Mouse (Mus musculus) megakaryocyte-erythroid progenitor cell, adult 5 weeks (primary cell): Measurements from ENCODE around the gene Psen2. TPM values are rescaled to one million over a fixed set of nuclear protein-coding genes. Genes with fewer than 3 reads are reported as not detected.

ENCODE experiments used
- polyA plus RNA-seq: library from polyadenylated mRNA; stranded (reverse); fragments of >175 nt; gene quantifications from 2 replicates; pipeline ENCODE4 v1.2.3, GENCODE M21; 2012

Gene Psen2
- 28.0 and 36.0 TPM in 2 replicates for polyA plus RNA-seq

DNA sequence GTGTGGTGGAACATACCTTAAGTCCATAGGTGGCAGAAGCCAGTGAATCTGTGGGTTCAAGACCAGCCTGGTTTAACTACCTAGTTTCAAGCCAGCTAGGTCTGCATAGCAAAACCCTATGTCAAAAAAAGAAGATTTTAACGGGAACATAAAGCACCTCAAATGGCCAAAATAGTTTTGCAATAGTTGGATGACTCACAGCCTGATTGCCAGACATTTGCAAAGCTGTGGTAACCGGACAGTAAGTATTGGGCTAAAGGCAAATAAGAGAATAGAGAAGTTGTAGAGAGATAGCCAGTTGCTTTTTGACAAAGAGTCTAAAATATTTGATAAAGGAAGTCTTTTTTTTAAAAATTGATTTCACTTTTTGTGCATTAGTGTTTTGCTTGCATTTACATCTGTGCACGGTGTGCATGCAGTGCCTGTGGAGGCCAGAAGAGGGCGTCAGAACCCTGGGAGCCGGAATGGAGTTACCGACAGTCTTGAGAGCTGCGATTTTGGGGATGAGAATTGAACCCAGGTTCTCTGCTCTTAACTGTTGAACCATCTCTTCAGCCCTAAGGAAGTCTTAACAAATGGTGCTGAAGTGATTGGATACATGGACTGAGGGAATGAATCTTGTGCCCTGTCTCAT is at the start of gene Psen2:
TSS of gene Psen2 (minus strand) at position 75 of the 634 bp plus-strand sequence.

DNA sequence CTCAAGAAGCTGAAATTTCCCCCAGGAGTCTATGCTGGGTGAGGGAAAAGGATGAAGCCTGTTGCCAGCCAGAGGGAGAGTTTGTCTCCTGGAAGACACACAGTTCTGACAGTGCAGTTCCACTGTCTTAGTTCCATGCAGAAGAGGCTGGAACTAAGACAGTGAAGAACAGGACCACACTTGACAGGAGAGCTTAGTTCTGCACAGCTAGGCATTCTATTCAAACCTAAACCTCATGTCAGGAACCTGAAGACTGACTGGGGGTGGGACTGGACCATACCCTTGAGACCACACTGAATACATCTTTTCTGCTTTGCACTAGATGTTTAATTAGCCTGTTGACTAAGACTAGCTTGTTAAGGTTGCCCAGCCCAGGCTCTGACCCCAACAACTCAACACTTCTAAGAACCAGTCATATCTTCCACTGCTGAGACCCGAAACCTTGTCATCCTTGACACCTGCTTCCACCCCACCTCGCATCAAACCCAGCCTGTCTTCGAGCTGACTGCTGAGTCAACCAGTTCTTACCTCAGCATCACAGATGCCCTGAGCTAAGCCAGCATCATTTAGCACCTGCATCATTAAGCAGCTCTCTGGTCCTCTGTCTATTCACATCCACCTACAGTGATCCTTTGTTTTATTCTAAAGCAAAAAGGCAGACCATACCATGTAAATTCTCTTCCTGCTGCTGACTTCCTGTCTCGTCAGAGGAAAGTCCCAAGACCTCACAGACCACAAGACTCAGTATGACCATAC is 64.1 kb downstream of the Psen2 start, which contains the start of gene Coq8a:
TSS of gene Coq8a (minus strand) at position 644 of the 756 bp plus-strand sequence.

Other genes with a start within 250 kb of the Psen2 start
- gene Coq8a, start 63.8 kb downstream of the Psen2 start, polyA plus RNA-seq, result 16.7 and 18.6 TPM in 2 replicates
- gene Itpkb, start 67.0 kb upstream of the Psen2 start, polyA plus RNA-seq, result 28.8 and 30.9 TPM in 2 replicates
- gene Stum, start 220.1 kb upstream of the Psen2 start, polyA plus RNA-seq, result 0.02 TPM in 1 of 2 replicates, not detected in the other